Mouse (Mus musculus) hindlimb bud, embryonic 11.5 days (tissue): ENCODE measurements around the gene Itpk1.

Experiments
- DNase-seq: peaks from one replicate; pipeline ENCODE4 v3.0.0-alpha.2; 2012; ENCODE audit warnings: low read depth, low spot score; ENCODE audit errors: extremely low spot score

The Itpk1 gene

DNA sequence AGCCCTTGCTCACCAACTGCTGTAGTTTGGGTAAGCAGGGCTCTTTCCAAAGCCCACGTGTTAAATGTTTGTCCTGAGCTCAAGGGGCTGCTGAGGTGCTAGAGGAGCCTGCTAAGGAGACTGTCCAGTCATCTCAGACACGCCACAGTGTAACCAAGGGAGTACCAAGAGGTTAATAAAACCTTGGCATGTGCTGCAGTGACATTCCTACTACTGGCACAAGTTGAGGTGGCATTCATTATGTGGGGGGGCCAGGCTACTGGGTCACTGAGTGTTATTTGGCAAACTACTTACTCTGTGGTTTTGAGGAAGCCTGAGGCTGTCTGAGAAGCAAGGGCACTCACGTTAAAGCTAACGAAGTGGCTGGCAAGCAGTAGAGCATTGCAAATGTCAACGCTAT is 134.0 kb downstream of the Itpk1 start:
- no peak for DNase-seq

DNA sequence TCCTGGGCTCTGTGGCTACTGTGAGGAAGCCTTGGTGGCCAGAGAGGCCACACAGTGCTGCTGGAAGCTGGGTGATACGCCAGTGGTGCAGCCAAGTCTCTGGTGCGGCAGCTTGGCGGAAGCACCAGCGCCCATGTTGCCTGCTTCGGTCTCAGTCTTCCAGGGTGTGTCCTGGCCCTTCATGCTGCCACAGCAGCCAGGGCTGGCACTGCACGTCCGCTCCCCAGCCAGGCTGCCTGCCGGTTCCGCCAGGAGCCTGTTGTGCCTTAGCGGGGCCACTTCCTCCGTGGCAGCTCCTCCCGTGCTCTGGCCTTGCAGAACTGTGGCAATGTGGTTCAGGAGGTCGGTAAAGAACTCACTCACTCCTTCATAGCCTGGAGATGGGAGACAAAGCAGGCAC is 134.6 kb downstream of the Itpk1 start:
- no peak for DNase-seq

DNA sequence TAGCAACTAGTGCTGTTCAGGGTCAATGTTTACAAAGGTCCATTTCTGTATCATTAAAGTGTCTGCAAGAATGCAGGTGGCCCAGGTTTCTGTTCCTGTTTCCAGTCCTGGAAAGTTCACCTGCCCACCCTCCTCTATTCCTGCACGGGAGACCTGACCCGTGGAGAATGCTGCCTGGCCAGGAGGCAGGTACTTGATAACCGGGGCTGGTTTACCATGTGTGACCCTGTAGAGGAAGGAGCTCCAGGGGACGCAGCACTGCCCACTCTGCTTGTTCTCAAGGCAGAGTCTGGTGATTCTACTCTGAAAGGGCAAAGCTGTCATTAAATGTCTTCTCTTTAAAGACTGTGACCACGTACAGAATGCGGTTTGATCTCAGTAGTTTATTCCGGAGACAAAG is 136.5 kb downstream of the Itpk1 start:
- DNase-seq, result no peak

DNA sequence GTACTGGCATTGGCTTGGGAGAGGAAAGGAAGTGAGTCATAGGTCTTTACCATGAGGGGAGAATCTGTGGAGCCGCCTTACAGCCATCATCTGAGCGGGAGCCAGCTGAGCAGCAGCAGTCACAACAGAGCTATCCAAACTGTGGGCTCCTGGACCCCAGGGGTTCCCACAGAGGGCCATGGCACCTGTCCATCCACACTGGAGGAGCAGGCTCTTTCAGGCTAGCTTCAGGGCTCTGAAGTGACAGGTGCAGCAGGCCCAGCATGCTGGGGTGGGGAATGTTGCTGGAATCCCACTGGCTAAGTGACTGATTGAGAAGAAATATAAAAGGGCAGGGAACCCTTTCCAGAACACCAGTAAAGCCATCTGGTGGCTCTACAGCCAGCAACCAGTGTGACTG is 137.8 kb downstream of the Itpk1 start:
- DNase-seq, result no peak

DNA sequence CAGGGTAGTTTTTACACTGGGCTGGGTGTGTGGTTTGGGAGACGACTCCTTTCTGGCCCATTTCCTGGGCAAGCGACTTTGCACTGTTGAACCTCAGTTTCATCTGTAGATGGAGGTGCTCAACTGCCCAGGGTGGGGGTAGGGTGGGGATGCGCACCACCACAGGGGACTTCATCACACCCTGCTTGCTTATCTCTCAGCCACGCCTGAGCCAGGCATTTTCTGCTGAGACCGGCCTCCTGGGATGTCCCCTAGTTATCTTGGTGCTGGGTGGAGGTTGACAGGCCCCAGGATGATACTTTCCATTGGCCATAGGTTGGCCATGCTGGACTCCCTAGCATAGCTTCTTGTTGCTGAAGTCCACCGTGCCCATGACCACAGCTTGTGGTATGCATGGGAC is 139.6 kb downstream of the Itpk1 start:
- no peak for DNase-seq

DNA sequence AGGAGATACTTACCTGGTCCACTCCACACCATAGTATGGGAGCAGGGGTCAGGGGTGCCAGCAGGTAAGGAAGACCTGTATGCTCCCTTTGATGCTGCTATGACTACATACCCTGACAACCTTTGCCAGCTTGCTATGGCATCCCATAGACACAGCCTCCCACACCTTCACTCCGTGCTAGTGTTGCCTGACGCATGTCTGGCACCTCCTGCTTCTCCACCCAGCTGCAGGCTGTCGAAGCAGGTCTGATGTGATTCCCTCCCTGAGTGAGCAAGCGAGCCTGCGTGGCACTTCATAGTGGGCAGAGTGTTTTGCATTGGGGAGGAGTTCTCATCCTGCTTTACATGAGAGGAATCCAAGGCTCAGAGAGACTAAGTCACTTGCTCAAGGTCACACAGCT is 147.4 kb downstream of the Itpk1 start:
- DNase-seq, result no peak

DNA sequence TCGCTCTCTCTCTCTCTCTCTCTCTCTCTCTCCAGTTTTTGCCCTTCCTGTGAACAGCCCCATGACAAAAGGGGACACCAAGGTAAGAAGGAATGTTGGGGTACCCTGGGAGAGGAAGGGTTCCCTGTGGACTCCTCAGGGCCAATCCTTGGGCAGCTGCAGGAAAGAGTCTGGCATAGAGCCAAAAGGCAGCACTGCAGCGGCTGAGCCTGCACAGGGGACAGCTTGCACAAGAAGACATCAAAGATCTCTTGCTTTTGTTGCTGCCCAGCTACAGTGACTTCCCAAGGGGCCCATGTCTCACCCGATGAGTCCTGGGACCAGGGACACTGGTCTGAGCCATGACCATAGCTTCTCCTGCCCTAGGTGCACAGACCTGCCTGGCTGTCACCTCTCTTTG is 148.9 kb downstream of the Itpk1 start:
- no peak for DNase-seq

DNA sequence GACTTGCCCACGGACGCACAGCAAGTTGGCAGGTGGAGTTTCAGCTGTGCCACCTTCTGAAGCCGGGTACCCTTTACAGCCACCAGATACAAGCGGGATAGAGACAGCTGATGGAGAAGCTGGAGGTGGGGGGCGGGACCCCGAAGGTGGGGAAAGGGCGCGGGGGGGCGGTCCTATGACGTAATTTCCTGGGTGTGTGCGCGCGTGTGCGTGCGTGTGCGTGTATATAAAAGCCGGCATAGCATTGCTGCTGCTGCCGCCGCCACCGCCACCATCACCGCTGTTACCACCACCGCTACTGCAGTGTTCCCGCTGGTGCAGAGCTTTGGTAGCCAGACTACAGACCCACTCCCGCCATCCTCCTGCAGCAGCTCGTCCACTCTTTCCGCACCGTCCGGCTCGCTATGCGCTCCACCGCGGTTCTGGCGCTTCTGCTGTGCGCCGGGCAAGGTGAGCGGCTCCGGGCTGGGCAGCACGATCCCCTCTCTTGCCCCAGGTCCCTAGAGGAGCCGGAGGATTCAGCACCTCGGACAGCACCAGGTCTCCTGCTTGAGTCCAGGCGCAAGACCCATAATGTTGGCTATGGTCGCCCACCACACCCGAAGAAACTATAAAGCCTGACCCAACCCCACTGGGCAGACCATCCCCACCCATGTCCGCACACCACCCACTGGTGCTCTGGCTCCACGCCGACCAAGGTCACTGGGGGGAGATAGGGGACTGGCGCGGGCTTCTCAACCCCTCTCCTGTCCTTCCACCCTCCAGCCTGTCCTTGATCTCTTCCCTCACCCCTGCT is 149.8 kb downstream of the Itpk1 start, which contains the start of gene Chga:
Gene Chga (plus strand): TSS at position 249 of the 796 bp plus-strand sequence.
- DNase-seq, result peak; percentile 92

DNA sequence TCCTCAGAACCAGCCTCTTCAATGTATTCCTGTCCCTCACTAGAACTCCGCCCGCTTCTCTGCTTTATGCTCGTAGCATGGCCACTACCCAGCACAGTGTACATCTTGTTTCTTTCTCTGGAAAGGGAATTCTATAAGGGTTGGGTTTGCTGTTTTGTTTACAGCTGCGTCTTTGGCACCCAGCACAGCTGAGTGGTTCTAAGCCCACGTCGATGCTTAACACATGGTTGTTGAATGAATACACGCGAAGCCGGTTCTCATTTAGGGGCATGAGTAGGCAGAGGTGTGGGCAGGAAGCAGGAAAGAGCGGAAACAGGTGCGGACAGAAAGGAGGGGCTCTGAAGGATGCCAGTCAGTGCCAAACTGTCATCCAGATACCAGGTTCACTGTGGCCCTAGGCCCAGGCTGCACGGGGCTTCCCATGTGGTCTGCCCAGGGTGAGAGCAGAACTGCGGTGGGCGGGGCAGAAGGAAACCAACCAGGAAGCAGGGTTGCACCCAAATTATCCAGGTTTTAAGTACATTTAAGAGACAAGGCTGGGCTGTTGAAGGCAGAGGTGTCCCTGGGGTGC is 150.9 kb downstream of the Itpk1 start:
- DNase-seq, result no peak

DNA sequence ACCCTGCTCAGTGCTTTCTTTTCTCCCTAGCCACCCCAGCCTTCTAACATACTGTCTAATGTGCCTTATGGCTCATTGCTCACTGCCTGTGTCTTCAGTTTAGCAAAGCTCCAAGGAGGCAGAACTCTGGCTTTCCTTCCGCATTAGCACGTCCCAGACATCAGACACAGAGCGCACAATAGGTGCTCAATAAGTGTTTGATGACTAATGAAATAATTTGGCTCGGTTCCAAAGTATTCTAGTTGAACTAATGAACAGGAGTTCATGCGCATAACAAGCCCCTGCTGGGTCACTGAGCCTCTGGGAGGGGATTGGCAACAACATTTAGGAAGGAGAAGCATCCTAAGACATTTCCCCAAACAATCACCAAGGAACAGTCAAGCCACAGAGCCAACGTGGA is 152.7 kb downstream of the Itpk1 start:
- DNase-seq, result no peak

DNA sequence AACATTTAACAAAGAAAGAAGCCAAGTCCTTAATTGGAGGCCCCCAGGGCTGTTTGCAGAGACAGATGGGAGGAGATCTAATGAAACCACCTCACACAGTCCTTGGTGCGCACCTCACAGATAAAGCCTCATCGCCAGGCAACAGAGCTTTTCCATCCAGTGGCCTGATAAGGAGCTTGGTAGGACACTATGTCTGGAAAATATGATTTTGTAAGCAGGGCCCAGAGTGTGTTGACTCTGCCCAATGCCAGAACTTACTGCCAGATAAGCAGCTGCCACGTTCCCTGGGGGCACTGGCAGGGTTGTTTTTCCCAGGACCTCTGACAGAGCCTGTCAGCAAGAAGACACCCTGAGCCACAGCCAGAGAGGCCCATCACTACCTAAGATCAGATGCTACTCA is 153.5 kb downstream of the Itpk1 start:
- DNase-seq, result no peak

DNA sequence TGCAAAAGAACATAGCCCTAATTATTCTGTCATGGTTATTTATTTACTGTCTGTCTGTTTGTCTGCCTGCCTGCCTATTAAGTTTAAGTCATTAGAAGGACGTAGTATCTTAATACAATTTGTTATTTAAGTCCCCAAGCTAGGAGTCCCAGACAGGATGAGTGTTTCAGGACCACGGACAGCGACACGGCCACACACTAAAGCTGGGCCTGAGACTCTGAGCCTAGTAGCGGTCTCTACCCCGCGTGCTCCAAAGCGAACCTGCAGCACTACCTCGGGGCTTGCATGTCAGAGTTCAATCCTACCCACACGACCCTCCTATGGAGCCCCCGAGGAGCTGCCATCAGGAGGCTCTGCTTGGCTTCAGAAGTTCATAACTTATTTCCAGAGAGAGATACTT is 154.2 kb downstream of the Itpk1 start:
- peak; percentile 72 for DNase-seq

DNA sequence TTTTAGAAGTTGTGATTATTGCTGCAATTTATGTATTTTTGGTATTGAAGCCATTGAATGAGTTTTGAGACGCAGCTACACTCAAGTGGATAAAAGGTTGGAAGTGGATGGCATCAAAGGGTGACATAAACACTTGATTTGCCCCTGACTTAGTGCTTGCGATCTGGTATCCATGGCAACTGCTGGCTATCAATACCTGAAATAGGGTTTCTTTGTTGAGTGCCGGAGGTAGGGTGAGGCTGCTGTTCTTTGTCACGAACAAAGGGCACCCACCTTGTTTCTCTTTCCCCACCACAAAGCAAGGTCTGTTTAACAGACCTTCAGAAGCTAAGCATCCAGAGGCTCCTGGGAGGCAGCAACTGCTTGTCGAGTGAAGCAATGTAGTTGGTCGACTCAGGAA is 159.6 kb downstream of the Itpk1 start:
- DNase-seq, result no peak

DNA sequence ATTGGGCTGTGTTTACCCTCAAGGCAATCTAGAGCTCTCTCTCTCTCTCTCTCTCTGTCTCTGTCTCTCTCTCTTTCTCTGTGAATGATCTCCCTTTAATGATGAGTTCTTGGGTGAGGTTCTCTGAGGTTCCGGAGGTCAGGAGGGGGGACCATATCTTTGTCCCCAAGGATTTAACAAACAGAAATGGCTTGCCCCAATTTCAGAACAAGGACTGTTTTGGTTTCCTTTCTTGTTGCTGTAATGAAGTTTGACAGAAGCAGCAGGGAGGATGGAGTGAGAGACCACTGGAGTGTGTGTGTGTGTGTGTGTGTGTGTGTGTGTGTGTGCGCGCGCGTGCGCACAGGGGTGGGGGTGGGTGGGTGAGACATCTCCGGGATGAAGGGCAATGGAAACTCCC is 163.6 kb downstream of the Itpk1 start:
- DNase-seq, result no peak

DNA sequence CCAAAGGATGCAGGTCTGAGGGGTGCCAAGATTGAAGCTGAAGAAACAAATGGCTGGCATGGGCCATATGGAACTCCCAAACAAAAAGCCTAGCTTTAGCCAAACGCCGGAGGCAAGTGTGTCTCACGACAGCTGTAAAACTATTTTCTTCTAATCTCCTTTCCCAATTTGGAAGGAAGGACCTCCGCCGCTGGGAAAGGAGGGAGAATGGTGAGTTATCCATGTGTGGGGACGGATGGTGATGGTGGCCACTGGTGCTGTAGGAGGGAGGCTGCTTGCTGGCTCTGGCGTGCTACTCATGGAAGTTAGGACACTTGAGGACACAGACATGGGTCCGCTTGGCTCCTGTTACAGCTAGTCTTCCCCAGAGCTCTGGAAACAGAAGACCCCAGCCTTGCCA is 164.5 kb downstream of the Itpk1 start:
- DNase-seq, result no peak

DNA sequence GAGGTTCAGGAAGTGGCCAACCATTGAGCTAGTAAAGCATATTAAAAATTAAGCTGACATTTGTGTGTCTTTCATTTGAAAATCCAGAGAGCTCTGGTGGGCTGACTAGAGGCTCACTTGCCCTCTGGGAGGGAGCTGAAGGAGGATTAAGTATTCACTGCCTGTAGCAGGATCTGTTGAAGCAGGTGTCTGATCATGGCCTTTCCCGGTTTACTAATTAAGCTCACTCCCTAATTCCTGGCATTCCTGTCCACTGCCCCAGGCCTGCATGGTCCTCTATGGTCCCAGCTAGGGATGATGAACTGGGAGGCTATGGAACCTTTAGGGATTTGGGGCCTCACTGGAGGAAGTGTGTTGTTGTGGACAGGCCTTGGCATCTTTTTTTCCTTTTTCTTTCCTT is 168.9 kb downstream of the Itpk1 start:
- DNase-seq, result no peak

DNA sequence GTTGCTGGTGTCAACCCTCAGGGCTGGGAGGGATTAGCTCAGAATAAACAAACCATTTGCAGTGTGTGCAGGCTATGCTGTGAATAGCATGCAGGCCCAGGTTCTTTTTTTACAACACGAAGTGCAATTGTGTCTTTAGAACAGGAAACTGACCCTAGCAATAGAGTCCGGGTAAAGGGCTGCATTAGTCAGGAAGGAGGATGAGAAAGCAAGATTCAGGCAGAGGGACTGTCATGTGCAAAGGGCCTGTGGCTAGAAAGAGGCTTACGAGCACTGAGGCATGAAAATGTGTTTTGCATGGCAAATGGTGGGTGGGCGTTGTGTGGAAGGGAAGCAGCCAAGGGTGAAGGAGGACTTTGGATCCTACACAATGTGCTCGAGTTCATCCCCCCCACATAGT is 176.7 kb downstream of the Itpk1 start:
- DNase-seq, result no peak

DNA sequence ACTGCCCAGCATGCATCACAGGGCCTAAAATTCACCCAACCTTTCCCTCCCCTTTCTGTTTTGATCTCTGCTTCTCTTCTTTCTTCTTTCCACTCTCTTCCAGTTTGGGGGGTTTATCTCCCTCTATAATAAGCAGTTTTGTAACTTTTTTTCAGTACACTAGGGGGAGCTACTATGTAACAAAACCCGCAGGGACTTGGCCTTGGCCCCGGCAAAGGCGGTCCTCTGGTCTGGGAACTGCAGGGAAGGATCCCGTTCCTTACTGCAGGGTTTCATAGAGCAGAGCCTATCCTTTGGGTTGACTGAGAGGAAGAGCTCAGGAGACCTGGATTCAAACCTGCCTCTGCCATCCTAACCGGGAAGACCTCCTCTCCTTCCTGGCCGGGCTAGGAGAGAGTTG is 180.0 kb downstream of the Itpk1 start:
- no peak for DNase-seq

DNA sequence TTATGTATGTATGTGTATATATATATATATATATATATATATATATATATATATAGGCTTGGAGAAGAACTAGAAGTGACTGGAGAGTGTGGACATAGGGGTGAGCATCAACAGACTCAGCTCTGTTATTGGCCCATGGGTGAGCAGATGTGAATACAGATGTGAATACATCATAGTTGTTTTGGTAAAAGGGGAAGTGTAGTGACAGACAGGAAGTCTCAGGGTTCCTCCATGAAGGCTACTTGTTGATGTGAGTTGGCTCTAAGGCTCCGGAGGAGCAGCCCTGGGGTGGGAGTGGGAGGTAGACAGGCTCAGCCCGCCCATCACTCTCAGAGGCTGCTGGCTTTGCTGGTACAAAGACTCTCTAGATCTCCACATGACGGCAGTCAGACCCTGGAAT is 180.5 kb downstream of the Itpk1 start:
- DNase-seq, result no peak

DNA sequence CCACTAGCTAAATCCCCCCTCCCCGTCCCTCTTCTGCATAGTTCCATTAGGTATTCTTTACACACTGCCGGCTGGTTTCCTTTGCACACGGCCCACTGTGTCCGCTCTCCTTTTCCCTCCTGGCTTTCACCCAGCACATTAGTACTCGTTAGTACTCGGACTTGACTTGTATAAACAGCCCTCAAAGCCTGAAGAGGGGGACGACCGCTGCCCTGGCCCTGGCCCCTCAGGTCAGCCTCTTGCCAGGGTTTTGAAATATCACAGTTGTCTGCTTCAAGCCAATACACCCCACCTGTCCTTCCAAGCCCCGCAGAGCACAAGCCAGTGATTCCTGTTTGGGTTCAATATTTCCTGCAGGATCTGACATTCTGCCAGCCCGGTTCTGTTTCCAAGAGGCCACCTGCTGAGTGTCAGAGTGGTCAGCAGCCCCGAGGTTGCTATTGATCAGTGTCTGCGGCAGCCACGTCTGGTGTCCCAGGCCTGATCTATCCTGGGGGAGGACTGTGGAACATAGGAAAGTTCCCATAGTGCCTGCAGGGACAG is 182.9 kb downstream of the Itpk1 start:
- no peak for DNase-seq

DNA sequence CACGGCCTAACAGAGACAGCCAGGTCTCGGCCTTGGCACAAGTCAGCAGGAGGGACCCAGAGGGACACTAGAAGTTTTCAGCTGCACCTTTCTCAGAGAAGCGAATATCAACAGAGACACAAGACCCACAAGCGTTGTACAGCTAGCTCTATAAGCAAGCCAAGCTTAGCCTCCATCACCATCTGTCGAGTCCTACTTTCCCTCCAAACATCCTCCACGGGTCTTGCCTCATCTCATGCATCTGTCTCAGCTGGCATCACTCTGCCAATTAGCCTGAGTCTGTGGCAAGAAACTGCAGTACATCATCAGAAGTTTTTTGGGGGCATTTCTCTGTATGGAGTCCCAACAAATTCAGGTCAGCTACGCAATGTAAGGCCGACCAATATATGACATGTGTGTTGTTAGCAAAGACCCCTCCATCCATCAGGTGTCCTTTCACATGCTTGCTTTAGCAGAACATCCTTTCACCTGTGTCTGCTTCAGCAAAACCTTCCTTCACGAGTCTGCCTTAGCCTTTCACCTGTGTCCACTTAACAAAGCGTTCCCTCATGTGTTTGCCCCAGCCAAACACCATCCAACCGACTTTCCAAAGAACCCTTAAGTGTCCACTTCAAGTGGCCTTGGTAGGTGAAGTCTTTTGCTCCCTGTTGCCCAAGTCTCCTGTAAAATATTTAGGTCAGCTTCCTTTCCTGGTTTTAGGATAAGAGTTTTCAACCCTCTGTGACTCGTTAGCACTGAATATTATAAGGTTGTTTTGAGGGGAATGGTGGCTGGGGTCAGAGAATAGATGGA is 184.6 kb downstream of the Itpk1 start:
- no peak for DNase-seq
